Mouse (Mus musculus) hindbrain, embryonic 13.5 days (tissue): Measurements from ENCODE around the gene Isca1. TPM values are rescaled to one million over a fixed set of nuclear protein-coding genes. Genes with fewer than 3 reads are reported as not detected.
"Not testable (repeated sequence)": the region's sequence is repeated elsewhere in the genome, so short reads cannot be mapped to it uniquely, and the experiment has no call there.

Experiments used
- ATAC-seq: fragments of 200-750 bp; cut with Nextera tagmentation; 2 replicates; pipeline ENCODE4 v1.8.0; 2017; ENCODE audit warnings: moderate TSS enrichment; ENCODE audit not compliant: low FRiP score
- H3K27ac ChIP-seq: fragments of 300-500 bp; sonication (generic); 2 replicates; pipeline ENCODE4 v1.5.1; 2015; ENCODE audit warnings: inconsistent platforms, mild to moderate bottlenecking, moderate library complexity
- H3K27me3 ChIP-seq: fragments of 300-500 bp; sonication (generic); 2 replicates; pipeline ENCODE4 v1.6.1; 2015; ENCODE audit warnings: mild to moderate bottlenecking, inconsistent platforms
- H3K36me3 ChIP-seq: fragments of 300-500 bp; sonication (generic); 2 replicates; pipeline ENCODE4 v1.6.1; 2015; ENCODE audit warnings: mild to moderate bottlenecking, inconsistent platforms
- H3K4me1 ChIP-seq: fragments of 300-500 bp; sonication (generic); replicated peaks from 2 replicates; pipeline ENCODE4 v1.6.1; 2015; ENCODE audit warnings: inconsistent platforms
- H3K4me2 ChIP-seq: fragments of 300-500 bp; sonication (generic); 2 replicates; pipeline ENCODE4 v1.6.1; 2015; ENCODE audit warnings: inconsistent platforms, mild to moderate bottlenecking, moderate library complexity
- H3K4me3 ChIP-seq: fragments of 300-500 bp; sonication (generic); 2 replicates; pipeline ENCODE4 v1.5.1; 2015; ENCODE audit warnings: mild to moderate bottlenecking, inconsistent platforms
- H3K9ac ChIP-seq: fragments of 300-500 bp; sonication (generic); 2 replicates; pipeline ENCODE4 v1.6.1; 2015; ENCODE audit warnings: mild to moderate bottlenecking, inconsistent platforms
- H3K9me3 ChIP-seq: fragments of 300-500 bp; sonication (generic); 2 replicates; pipeline ENCODE4 v1.6.1; 2016; ENCODE audit warnings: inconsistent platforms
- WGBS: fragments of 180-500 bp; shearing (Covaris S2); methylation state at CpG from one replicate; pipeline ENCODE4 v1.1.7; 2015; 5-methylcytosine and 5-hydroxymethylcytosine counted together
- polyA plus RNA-seq: library from polyadenylated mRNA; unstranded; fragments of >200 nt; fragmentation: Nextera tagmentation; extraction: Ambion mirVana; gene quantifications from 2 replicates; pipeline ENCODE4 v1.2.1, GENCODE M21; 2015

The Isca1 gene
- polyA plus RNA-seq, 1 experiment from 2014 or later: 159 TPM

DNA sequence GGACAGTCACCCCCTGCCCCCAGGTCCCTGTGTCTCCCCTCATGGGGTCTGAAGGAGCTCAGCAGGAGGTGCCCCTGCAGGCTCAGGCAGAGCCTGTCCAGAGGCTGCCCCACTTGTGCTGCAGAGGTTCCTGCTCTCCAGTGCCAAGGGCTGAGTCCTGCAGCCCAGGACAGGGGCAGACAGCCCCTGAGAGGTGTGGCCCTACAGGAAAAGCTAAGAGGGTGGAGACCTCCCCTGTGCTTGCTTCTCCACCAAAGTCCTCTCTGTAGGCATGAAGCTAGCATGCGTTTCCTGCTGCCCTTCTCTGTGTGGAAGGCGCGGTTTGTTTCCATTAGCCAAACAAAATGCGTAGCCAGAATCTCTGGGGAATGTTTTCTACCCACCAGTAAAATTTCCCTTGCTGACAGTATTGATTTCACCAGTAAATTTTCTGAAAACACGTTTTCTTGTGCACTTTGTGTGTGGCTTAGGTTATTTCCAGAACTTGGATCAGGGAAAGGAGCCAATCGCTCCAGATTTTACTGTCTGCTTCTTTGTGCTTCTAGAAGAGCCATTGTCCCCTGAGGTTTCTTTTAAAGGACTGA, 50.7 kb downstream of the Isca1 start:
- H3K4me3 ChIP-seq, H3K27ac ChIP-seq, ATAC-seq: not testable (repeated sequence)

DNA sequence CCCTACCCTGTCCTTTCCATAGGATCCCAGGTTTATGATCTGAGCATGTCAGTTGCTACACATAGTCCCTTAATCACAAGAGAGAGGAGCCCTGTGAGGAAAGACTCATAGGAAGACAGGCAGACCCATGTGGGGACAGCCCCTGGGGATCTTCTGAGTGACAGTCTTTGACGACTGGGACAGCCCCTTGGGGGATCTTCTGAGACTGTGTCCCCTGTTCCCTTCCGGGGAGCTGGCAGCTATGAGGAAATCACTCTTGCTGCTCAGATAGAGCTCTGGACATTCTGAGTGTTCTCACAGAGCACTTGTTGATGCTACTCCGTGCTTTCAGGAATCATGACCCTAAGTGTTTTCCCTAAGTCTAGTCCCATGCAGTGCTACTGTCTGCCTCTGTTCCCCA, 55.9 kb downstream of the Isca1 start:
- H3K9me3 ChIP-seq: no peaks in the 10 kb centered on the region
- no peak overlapping the region for H3K4me3 ChIP-seq
- no peak overlapping the region for H3K27ac ChIP-seq
- H3K4me1 ChIP-seq: no peaks in the 10 kb centered on the region
- H3K27me3 ChIP-seq: no peaks in the 10 kb centered on the region
- ATAC-seq: no peak
- no peak overlapping the region for H3K4me2 ChIP-seq
- 40% methylated on average over 3 of the region's 3 CpGs for WGBS
- H3K9ac ChIP-seq: no peak overlapping the region
- no peaks in the 10 kb centered on the region for H3K36me3 ChIP-seq

More for the DNA sequence above, 50.7 kb downstream of the Isca1 start:
- not testable (repeated sequence) for H3K27me3 ChIP-seq, H3K4me1 ChIP-seq, H3K4me2 ChIP-seq, H3K9me3 ChIP-seq, H3K36me3 ChIP-seq, H3K9ac ChIP-seq
- 41% methylated on average over 6 of the region's 6 CpGs for WGBS

DNA sequence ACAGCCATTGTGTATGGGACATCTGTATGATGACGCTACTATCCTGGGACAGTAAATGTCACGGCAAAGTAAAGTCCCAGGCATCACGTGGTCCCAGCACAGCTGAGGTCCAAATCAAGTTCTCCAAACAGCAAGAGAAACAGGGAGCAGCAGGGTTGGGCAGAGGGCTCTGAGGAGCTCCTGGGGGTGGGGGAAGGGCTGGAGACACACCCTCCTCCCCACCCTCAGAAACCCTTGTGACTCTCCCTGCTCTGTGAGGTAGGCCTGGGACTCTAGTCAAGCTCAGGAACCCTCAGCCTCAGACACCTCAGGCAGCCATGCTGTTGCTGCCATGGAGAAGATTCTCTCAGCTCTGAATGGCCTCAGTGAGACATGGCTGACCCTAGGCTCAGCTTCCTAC, 57.6 kb downstream of the Isca1 start, which contains the start of gene Spata31d1b:
Gene Spata31d1b (plus strand): TSS at position 301 of the 400 bp plus-strand sequence.
- not testable (repeated sequence) for H3K4me3 ChIP-seq, H3K9me3 ChIP-seq, H3K9ac ChIP-seq, H3K36me3 ChIP-seq, H3K27me3 ChIP-seq, H3K4me2 ChIP-seq, ATAC-seq, H3K4me1 ChIP-seq, H3K27ac ChIP-seq
- WGBS: 66% methylated on average over 3 of the region's 3 CpGs

DNA sequence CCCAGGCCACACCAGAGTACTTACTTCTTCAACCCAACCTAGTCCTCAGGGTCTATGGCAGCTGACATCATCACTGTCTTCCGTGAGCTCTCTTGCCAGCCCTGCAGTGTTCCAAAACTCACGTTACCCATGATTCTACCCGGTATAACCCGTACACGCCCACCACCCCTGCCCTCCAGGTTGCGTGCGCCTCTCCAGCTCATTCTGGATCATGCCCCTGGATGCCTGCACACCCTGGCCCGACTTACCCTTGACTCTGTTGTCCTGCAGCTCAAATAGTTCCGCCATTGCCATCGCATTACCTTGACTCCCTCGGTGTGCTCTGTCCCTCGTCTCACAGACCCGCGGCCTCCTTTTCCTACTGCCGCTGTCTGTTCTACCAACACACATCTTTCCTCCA, 59.4 kb downstream of the Isca1 start, which contains the start of gene Spata31d1a:
Gene Spata31d1a (minus strand): TSS at position 101 of the 400 bp plus-strand sequence.
- no peaks in the 10 kb centered on the region for H3K4me1 ChIP-seq
- no peak within 1 kb of the TSS for H3K4me3 ChIP-seq
- H3K27ac ChIP-seq: no peak within 1 kb of the TSS
- 92% methylated on average over 15 of the region's 15 CpGs for WGBS
- no peaks in the 10 kb centered on the region for H3K36me3 ChIP-seq
- no peak within 1 kb of the TSS for H3K9ac ChIP-seq
- no peak within 1 kb of the TSS for H3K4me2 ChIP-seq
- no peaks in the 10 kb centered on the region for H3K9me3 ChIP-seq
- H3K27me3 ChIP-seq: no peaks in the 10 kb centered on the region
- no peak for ATAC-seq

Other genes starting within 250 kb of the Isca1 start
- gene Agtpbp1, start 184.6 kb downstream of the Isca1 start, polyA plus RNA-seq: 55.6 and 57.6 TPM in 2 replicates
- 156 and 159 TPM in 2 replicates for gene Naa35, start 184.6 kb downstream of the Isca1 start, polyA plus RNA-seq
- 49.3 and 50.6 TPM in 2 replicates for gene Golm1, start 94.0 kb downstream of the Isca1 start, polyA plus RNA-seq
- not detected in 2 replicates for gene 4921517D22Rik, start 75.7 kb downstream of the Isca1 start, polyA plus RNA-seq
- 0.04 TPM in 1 of 2 replicates, not detected in the other for gene Spata31d1a, start 59.5 kb downstream of the Isca1 start, polyA plus RNA-seq
- gene Spata31d1b, start 57.5 kb downstream of the Isca1 start, polyA plus RNA-seq: not detected in 2 replicates
- gene Spata31d1d, start 38.1 kb downstream of the Isca1 start, polyA plus RNA-seq: not detected in 2 replicates
- gene 1700014D04Rik, start 23.1 kb downstream of the Isca1 start, polyA plus RNA-seq: 0.22 TPM in 1 of 2 replicates, not detected in the other
- not detected in 2 replicates for gene Gm49354, start 12.4 kb upstream of the Isca1 start, polyA plus RNA-seq
- gene Tut7, start 53.3 kb upstream of the Isca1 start, polyA plus RNA-seq: 51.5 and 53.1 TPM in 2 replicates